Mouse (Mus musculus): ENCODE data around the gene Rnase13. TPM values are rescaled to one million over a fixed set of nuclear protein-coding genes. Genes with fewer than 3 reads are reported as not detected.

Rnase13 gene
- total and polyA plus RNA-seq, 2 experiments from 2014 or later, result not detected

- TF ChIP-seq EP300 (IDR thresholded peaks at IDR 0.05; ENCODE audit: low read depth), result no peak
- TF ChIP-seq CTCF (IDR thresholded peaks at IDR 0.05; ENCODE audit: low read depth), result no peak
- 78% methylated on average over 14 of the region's 14 CpGs for WGBS
- Histone ChIP-seq H3K4me1 (ENCODE audit: control insufficient read depth, insufficient read depth) (no peaks in the 10 kb centered on the region), H3K27me3 (ENCODE audit: control insufficient read depth, insufficient read depth, low read length) (no peaks in the 10 kb centered on the region), H3K9ac (replicated peaks; ENCODE audit: low read depth, low read length) (no peak overlapping the region), H3K27ac (ENCODE audit: low read depth) (no peak overlapping the region), H3K36me3 (replicated peaks; ENCODE audit: control insufficient read depth, insufficient read depth, low read length) (peaks cover 31% of the 10 kb centered on the region), H3K4me3 (ENCODE audit: low read depth, low read length) (no peak overlapping the region), H3K4me2 (ENCODE audit: low read depth, low read length) (no peak overlapping the region), H3K9me3 (replicated peaks; ENCODE audit: control insufficient read depth, low read length) (no peaks in the 10 kb centered on the region)
- DNase-seq (ENCODE audit: low spot score) (no peak), ATAC-seq (ENCODE audit: insufficient read depth, low read depth) (no peak)
These were observed 27.5 kb downstream of the Rnase13 start for GRCm38 (mm10) chr14:51895071-51895470.

GRCm38 (mm10) chr14:51893809-51894208 is 28.8 kb downstream of the Rnase13 start:
- H3K27ac ChIP-seq (ENCODE audit: low read depth), result no peak overlapping the region
- no peaks in the 10 kb centered on the region for H3K4me1 ChIP-seq (ENCODE audit: control insufficient read depth, insufficient read depth)
- 36% methylated on average over 3 of the region's 3 CpGs for WGBS
- H3K9ac ChIP-seq (replicated peaks; ENCODE audit: low read depth, low read length), result no peak overlapping the region
- peaks cover 43% of the 10 kb centered on the region for H3K36me3 ChIP-seq (replicated peaks; ENCODE audit: control insufficient read depth, insufficient read depth, low read length)
- H3K4me3 ChIP-seq (ENCODE audit: low read depth, low read length), result no peak overlapping the region
- TF ChIP-seq CTCF (IDR thresholded peaks at IDR 0.05; ENCODE audit: low read depth), result no peak
- TF ChIP-seq EP300 (IDR thresholded peaks at IDR 0.05; ENCODE audit: low read depth), result no peak
- ATAC-seq (ENCODE audit: insufficient read depth, low read depth) (no peak), DNase-seq (ENCODE audit: low spot score) (no peak)
- H3K4me2 ChIP-seq (ENCODE audit: low read depth, low read length), result no peak overlapping the region
- H3K27me3 ChIP-seq (ENCODE audit: control insufficient read depth, insufficient read depth, low read length), result no peaks in the 10 kb centered on the region
- no peaks in the 10 kb centered on the region for H3K9me3 ChIP-seq (replicated peaks; ENCODE audit: control insufficient read depth, low read length)

- Histone ChIP-seq H3K27me3 (ENCODE audit: control insufficient read depth, insufficient read depth, low read length) (no peaks in the 10 kb centered on the region), H3K4me1 (ENCODE audit: control insufficient read depth, insufficient read depth) (no peaks in the 10 kb centered on the region), H3K27ac (ENCODE audit: low read depth) (no peak overlapping the region), H3K9ac (replicated peaks; ENCODE audit: low read depth, low read length) (no peak overlapping the region), H3K4me2 (ENCODE audit: low read depth, low read length) (no peak overlapping the region), H3K9me3 (replicated peaks; ENCODE audit: control insufficient read depth, low read length) (no peaks in the 10 kb centered on the region), H3K36me3 (replicated peaks; ENCODE audit: control insufficient read depth, insufficient read depth, low read length) (peaks cover 49% of the 10 kb centered on the region), H3K4me3 (ENCODE audit: low read depth, low read length) (no peak overlapping the region)
- WGBS, result 34% methylated on average over 10 of the region's 10 CpGs
- DNase-seq (ENCODE audit: low spot score) (no peak), ATAC-seq (ENCODE audit: insufficient read depth, low read depth) (no peak)
- TF ChIP-seq EP300 (IDR thresholded peaks at IDR 0.05; ENCODE audit: low read depth) (no peak), CTCF (IDR thresholded peaks at IDR 0.05; ENCODE audit: low read depth) (no peak)
These were observed 29.3 kb downstream of the Rnase13 start for GRCm38 (mm10) chr14:51893094-51893794.

GRCm38 (mm10) chr14:51892191-51892939 is 30.2 kb downstream of the Rnase13 start, which contains the start of gene Slc39a2:
Gene Slc39a2 (plus strand): TSS chr14:51892889.
- DNase-seq (ENCODE audit: low spot score) (no peak), ATAC-seq (ENCODE audit: insufficient read depth, low read depth) (no peak)
- no peaks in the 10 kb centered on the region for H3K4me1 ChIP-seq (ENCODE audit: control insufficient read depth, insufficient read depth)
- H3K4me2 ChIP-seq (ENCODE audit: low read depth, low read length), result no peak within 1 kb of the TSS
- H3K4me3 ChIP-seq (ENCODE audit: low read depth, low read length), result no peak within 1 kb of the TSS
- H3K9ac ChIP-seq (replicated peaks; ENCODE audit: low read depth, low read length), result no peak within 1 kb of the TSS
- no peak within 1 kb of the TSS for H3K27ac ChIP-seq (ENCODE audit: low read depth)
- H3K9me3 ChIP-seq (replicated peaks; ENCODE audit: control insufficient read depth, low read length), result no peaks in the 10 kb centered on the region
- H3K36me3 ChIP-seq (replicated peaks; ENCODE audit: control insufficient read depth, insufficient read depth, low read length), result peaks cover 58% of the 10 kb centered on the region
- 87% methylated on average over 9 of the region's 9 CpGs for WGBS
- no peak for TF ChIP-seq EP300 (IDR thresholded peaks at IDR 0.05; ENCODE audit: low read depth)
- no peaks in the 10 kb centered on the region for H3K27me3 ChIP-seq (ENCODE audit: control insufficient read depth, insufficient read depth, low read length)

- peaks cover 7% of the 10 kb centered on the region; the same call in 1 of the 2 replicates for H3K4me1 ChIP-seq (ENCODE audit: control insufficient read depth, insufficient read depth)
- WGBS, result 81% methylated on average over 6 of the region's 6 CpGs
- H3K36me3 ChIP-seq (replicated peaks; ENCODE audit: control insufficient read depth, insufficient read depth, low read length), result peaks cover 63% of the 10 kb centered on the region
These were observed 32.7 kb downstream of the Rnase13 start for GRCm38 (mm10) chr14:51889833-51890232.

More at GRCm38 (mm10) chr14:51889833-51890232, 32.7 kb downstream of the Rnase13 start:
- TF ChIP-seq CTCF (IDR thresholded peaks at IDR 0.05; ENCODE audit: low read depth) (no peak), EP300 (IDR thresholded peaks at IDR 0.05; ENCODE audit: low read depth) (no peak)
- Histone ChIP-seq H3K27ac (ENCODE audit: low read depth) (no peak overlapping the region), H3K9me3 (replicated peaks; ENCODE audit: control insufficient read depth, low read length) (no peaks in the 10 kb centered on the region), H3K4me2 (ENCODE audit: low read depth, low read length) (no peak overlapping the region), H3K9ac (replicated peaks; ENCODE audit: low read depth, low read length) (no peak overlapping the region), H3K4me3 (ENCODE audit: low read depth, low read length) (no peak overlapping the region), H3K27me3 (ENCODE audit: control insufficient read depth, insufficient read depth, low read length) (no peaks in the 10 kb centered on the region)
- DNase-seq (ENCODE audit: low spot score) (no peak), ATAC-seq (ENCODE audit: insufficient read depth, low read depth) (no peak)

All from heart, postnatal 0 days (tissue).